Mouse (Mus musculus) c-Kit-negative CD71-positive TER-119-positive erythroid progenitor cells, embryonic 14.5 days (primary cell): Measurements from ENCODE around the gene Spock1.

Experiments
- DNase-seq: peaks from one replicate; pipeline ENCODE4 v3.0.0-alpha.2; 2013; ENCODE audit warnings: low read depth, low spot score

Spock1 gene

GRCm38 (mm10) chr13:57732251-57732650, 175.9 kb downstream of the Spock1 start:
- no peak for DNase-seq

GRCm38 (mm10) chr13:57727716-57728115, 180.4 kb downstream of the Spock1 start:
- no peak for DNase-seq

DNA sequence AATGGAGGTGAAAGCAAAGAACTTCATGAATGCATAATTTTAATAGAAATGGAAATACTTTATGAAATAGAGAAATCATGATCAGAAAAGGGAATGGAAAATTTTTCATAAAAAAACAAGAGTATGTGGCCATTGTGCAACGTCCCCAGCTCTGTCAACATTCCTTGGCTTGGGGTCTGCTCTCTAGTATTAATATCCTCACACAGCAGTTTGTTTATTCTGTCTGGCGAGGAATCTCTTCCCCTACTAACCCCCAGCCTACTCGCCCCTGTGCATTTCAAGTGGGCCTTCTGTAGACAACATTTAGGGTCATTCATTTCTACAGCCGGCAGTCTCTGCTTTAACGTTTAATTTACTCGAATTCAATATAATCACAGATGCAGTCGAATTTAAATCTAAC, 181.5 kb downstream of the Spock1 start:
- DNase-seq = no peak

DNA sequence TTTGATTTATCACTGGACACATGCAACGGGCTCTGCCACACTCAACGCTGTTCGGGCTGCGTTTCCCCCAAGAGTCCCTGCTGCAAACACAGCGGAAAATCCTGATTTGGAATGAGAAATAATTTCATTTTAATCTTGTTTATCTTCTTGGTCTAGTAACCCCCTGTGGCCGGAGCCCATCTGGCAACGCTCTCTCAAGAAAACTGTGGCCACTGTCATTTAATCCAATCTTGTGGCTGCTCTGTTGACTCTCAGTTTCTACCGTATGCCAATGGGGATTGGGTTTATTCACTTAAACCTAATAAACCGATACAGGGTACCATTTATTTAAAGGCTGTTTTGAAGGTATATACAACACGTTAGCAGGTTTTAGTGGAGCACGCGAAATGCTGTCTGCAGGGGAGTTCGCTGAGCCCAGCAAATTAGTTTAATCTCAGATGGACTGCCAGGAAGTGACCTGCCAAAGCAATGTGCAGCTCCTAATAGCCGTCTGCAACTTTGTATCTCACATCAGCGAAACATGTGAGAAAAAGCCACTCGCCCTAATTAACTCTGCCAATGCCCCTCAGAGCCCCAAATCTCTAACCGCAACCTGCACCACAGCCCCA, 185.7 kb downstream of the Spock1 start:
- no peak for DNase-seq

DNA sequence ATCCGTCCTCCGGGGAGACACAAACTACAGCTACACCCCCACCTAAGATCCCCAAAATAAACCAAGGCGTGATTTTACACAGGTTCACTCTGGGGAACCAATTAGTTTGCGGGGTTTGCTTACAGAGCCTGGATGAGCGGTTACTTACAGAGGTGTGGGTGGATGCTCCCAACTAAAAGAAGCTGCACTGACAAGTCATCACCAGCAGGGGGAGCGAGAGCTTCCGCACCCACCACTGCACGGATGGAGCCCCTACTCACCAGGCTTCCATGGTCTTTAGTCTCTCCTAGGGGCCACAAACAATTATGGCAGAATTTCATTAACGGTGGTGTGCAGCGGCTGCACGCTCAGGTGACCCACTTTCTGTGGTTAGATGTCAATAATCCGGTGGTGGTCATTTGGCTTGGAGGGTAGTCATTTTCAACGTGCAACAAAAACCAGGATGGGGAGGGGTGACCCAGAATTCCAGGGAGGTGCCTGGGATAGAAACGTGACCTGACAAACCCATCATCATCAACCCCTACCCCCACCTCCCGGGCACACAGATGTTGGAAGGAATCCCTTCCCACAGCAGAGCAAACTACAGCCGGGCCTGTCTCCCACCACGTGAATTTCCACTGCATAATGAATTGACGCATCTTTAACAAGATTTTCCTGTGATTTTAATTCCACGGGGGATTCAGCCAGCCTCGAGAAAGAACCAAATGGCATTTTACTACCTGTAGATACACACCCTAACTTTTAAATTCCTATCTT, 186.4 kb downstream of the Spock1 start:
- DNase-seq = no peak

DNA sequence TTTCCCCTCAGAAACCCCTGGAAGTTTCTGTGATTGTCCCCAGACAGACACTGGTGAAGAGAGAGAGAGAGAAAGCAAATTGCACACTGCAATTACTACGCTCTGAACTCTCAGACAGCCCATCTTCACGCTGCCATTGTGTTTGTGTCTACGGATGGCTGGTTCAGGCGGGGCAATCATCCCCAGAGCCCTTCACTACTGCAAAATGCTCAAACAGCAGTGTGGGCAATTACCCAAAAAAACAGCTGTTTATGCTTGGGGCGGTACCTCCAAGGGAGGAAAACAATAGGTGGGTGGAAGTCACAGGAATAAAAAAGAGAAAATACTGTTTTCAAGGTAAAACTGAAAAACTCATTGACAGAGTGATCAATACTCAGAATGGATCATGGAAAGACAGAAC, 190.0 kb downstream of the Spock1 start:
- DNase-seq = no peak

- no peak for DNase-seq
Observed at GRCm38 (mm10) chr13:57712910-57713309, 195.2 kb downstream of the Spock1 start.

DNA sequence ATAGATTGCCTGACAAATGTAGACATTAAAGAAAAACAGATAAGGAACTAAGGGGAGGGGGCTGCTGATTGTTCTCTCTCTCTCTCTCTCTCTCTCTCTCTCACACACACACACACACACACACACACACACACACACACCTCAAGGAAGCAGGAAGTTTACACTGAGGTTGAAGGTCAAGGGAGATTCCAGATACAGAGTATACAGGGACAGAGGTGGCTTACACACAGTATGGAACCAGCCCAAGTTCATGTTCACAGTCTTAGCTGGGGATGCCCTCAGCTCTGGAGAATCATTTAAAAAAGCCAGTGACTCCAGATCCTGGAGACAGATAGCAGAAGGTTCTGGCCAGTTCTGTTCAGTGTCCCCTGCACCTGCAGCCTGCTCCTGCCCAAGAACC, 199.7 kb downstream of the Spock1 start:
- DNase-seq = no peak

GRCm38 (mm10) chr13:57702966-57703365, 205.2 kb downstream of the Spock1 start:
- no peak for DNase-seq

GRCm38 (mm10) chr13:57696685-57697084, 211.4 kb downstream of the Spock1 start:
- no peak for DNase-seq

DNA sequence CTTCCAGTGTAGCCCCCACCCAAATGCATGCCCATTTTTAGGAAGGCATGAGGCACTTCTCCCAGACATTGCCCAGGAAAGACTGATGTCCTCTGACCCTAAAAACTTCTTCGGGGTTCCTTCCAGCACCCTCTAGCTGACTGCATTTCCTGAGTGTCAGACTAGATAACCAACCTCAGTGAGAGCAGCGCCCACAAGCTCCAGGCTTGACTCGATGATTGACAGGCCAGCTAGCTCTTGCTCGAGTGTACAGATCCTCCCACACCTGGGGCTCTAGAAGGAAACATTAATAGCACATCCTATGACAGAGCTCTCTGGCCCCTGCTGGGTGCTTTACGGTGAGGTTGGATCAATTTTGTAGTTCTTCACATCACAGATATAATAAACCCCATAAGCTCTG, 219.2 kb downstream of the Spock1 start:
- DNase-seq = no peak

DNA sequence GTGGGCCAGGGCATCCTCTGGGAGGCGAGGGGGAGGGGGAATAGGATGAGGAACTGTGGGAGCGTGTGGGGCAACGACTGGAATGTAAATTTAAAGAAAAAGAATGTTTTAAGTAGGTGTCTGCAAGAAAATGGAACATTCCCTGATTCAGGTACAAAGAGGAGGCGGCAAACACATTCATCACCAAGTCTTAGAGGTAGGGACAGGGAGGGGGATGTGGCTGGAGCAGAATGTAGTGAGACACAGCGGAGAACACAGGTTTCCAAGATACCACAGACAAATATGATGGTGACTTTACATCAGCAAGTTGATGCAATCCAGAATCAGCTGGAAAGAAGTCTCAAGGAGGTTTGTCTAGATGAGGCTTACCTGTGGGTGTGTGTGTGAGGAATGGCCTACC, 221.7 kb downstream of the Spock1 start:
- DNase-seq = no peak

DNA sequence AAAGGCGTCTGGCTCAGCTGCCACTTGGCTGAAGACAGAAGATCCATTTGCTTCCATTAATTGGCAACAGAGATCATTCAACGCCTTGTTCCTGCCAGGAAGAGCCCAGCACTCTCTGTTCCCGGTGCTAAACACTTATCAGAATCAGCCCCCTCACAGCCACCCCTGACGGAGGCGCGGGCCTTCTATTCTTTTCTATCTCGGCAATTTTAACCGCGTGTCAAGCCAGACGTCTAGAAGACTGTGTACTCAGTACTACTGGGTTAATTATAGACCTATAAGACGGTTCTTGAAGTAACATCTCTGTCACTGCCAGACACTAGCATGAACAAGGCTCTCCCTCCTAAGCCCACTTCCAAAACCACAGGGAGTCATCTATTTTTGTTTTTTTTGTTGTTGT, 222.9 kb downstream of the Spock1 start:
- DNase-seq = no peak

DNA sequence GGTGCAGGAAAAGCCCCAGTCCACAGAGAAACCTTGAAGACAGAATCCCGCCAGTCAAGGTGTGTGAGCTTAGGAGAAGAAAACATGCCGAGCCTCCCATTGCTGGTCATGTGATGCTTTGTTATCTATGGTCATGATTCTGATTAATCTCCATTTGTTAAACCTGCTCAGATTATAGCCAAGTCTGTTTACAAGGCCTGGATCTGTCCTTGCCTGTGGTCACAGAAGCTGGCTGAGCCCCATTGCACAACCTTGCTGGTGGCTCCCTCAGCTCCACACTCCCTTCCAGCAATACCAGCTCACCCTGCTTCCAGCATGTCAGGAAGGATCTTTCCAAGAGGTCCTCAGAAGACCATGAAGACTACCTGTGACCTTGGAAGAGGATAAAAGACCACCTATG, 228.5 kb downstream of the Spock1 start:
- no peak for DNase-seq

DNA sequence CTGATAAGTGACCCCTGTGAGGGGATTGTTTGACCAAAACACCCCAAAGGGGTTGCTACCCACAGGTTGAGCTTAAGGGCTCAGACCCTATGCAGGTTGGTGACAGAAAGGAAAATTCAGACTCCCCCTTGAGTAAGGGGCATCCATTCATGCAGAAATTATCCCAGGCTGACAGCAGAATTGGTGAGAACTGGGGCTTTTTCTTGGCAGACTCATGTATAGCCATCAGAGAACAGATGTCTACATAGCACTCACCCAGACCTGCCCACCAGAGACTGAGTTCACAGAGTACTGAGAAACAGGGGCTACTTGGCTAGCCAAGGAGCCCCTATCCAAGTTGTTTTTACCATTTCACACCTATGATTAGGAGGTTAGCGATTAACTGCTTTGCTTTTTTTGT, 231.3 kb downstream of the Spock1 start:
- no peak for DNase-seq

DNA sequence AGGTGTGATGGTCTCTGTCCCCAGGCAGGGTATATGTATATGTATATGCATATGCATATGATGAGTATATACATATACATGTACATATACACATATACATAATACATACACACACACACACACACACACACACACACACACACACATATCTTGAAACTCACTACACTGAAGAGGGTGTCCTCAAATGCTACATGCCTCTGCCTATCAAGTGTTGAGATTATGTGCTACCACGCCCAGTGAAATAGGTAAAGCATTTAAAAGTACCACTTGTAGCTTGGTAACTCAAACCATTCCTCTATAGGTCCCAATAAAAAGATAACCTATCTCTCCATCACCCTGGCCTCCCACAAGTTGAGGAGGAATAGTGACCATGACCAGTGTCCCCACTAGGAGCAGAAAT, 234.7 kb downstream of the Spock1 start:
- peak; percentile 54 for DNase-seq

DNA sequence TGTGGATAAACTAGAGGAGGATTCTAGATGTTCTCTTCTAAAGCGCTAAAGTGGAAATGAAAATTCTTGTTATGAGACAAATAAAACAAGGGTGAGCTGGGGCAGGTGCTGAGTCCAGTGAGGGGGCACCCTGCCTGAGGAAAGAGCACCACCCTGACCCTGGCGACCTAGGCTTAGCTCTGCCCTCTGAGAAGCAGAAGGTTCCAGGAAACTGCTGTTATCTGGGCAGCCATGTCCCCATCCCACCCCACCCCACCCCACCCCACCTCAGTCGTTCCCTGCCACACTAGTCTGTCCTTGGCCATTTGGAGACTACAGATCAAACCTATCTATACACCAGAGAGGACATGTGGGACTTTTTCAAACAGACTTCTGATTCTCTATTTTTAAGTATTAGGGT, 235.4 kb downstream of the Spock1 start:
- peak; percentile 78 for DNase-seq

GRCm38 (mm10) chr13:57671919-57672318, 236.2 kb downstream of the Spock1 start:
- DNase-seq = no peak

GRCm38 (mm10) chr13:57671322-57671721, 236.8 kb downstream of the Spock1 start:
- DNase-seq = peak; percentile 65

DNA sequence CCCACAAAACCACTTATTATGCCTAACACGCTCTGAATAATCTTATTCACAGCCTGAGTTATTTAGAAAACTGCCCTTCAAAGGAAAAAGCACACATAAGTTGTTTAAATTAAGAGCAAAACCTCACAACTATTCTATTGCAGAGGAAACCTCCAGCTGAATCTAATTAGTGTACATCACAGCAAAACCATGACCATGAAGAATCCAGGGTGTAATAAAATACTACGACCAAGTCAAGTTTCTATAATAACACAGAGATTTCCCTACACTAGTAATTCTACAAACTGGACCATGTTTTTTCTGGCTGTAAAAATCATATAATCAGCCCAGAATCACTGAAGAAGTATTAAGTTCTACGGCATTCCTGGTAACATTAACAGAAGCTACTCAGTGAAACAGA, 240.5 kb downstream of the Spock1 start:
- DNase-seq = no peak

- DNase-seq = no peak
Observed at GRCm38 (mm10) chr13:57666173-57666842, 241.8 kb downstream of the Spock1 start.

DNA sequence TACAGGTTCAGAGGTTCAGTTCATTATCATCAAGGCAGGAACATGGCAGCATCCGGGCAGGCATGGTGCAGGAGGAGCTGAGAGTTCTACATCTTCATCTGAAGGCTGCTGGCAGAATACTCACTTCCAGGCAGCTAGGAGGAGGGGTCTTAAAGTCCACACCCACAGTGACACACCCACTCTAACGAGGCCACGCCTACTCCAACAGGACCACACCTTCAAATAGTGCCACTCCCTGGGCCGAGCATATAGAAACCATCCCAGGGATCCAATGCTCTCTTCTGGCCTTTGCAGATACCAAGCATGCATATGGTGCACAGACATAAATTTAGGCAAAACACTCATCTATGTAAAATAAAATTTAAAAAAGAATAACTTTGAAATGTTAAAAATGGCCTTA, 245.6 kb downstream of the Spock1 start:
- peak; percentile 71 for DNase-seq

DNA sequence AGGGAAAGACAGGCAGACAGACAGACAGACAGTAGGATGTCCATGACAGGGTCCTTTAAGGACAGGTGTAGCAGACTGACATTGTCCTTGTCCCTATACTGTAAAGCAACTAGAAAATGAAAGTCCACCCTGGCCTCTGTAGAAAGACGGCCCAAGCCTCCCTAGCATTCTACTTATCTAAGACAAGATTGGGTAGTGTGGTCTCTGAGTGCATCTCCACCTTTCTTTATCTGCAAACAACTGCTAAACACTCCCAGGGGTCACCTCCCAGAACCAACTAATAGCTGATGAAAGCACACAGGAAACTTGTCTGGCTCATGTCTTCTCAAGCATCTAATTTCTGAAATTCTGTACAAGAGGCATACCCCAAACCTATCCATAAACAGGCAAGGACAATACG, 247.6 kb downstream of the Spock1 start:
- DNase-seq = no peak
